Mouse (Mus musculus): ENCODE data around the gene Zfp385b.

The Zfp385b gene

GRCm38 (mm10) chr2:77461413-77461812, 358.0 kb downstream of the Zfp385b start:
- in situ Hi-C loops (cut with MseI, MboI) = no loop called here

DNA sequence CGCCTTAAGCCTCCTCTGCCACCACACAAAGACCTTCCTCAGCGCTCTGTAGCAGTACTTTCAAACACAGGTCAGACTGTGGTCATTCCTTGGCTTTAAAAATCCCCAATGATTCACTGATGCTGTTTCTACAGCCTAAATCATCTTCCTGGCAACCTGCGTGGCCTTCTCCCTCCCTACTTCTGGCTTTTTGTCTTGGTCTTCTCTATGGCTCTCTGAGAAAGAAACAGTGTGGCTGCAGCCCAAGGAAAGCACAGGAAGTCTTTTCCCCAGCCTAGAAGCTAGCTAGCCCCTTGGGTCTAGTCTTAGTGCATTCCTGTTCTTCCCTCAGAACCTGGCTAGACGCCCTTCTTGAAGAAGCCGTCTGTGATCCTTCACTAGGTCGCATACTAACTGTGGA, 359.4 kb downstream of the Zfp385b start:
- in situ Hi-C loops (cut with MseI, MboI) = no loop called here

GRCm38 (mm10) chr2:77458431-77458830, 361.0 kb downstream of the Zfp385b start:
- in situ Hi-C loops (cut with MseI, MboI) = loop anchor here in 1 of 2 experiments (10.0 kb wide), 1 partner anchor 246 kb away; no protein-coding TSS in a partner anchor

DNA sequence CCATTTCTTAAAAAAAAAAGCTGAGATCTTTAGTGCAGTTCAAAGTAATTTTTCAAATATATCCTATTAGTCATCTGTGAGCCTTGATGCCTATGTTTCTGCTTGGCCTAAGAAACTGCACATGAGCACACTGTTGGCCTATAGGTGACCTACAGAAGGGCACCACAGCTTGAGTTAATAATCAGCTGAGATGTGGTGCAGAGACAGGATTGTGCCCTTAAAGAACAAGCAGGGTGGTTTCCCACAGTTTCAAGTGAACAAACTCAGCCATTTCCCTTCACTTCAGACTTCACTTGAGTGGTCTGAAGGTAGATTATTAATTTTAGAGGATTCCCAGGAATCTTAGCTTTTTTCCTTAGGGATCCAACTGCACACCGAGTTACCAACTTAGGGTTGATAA, 362.3 kb downstream of the Zfp385b start:
- in situ Hi-C loops (cut with MseI, MboI) = loop anchor here in 1 of 2 experiments (10.0 kb wide), 1 partner anchor 248 kb away; no protein-coding TSS in a partner anchor

- in situ Hi-C loops (cut with MseI, MboI) = loop anchor here in 1 of 2 experiments (10.0 kb wide), 1 partner anchor 248 kb away; no protein-coding TSS in a partner anchor
Measured at GRCm38 (mm10) chr2:77456602-77457001, 362.8 kb downstream of the Zfp385b start.

DNA sequence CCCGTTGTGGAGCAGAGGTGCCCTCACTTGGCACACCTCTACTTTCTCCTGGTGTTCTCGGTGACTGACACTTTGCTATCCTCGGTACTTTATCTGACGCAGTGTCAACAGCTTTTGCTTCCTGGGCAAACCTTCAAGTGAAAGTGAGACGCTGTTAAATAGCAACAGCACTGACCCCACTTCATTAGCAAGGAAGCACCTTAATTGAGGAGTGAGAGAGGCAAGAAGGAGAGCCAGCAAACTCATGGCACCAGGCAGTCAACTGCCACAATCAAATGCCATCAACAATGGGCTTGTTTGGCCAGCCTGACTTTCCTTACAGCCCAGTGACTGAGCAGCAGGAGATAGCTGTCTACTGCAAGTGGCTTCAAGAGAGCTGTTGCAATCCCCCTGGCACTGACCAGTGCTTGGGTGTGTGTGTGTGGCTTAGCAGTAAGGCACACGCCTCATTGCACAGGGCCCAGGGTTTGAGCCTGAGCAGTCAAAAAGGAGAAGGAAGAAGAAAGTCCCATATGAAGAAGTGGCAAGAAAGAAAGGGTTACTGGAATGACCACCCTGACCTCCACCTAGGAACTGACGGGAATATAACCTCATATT, 365.0 kb downstream of the Zfp385b start:
- in situ Hi-C loops (cut with MseI, MboI) = loop anchor here in 1 of 2 experiments (10.0 kb wide), 1 partner anchor 250 kb away; no protein-coding TSS in a partner anchor

GRCm38 (mm10) chr2:77453786-77454185, 365.7 kb downstream of the Zfp385b start:
- in situ Hi-C loops (cut with MseI, MboI) = loop anchor here in 1 of 2 experiments (10.0 kb wide), 1 partner anchor 251 kb away; no protein-coding TSS in a partner anchor

DNA sequence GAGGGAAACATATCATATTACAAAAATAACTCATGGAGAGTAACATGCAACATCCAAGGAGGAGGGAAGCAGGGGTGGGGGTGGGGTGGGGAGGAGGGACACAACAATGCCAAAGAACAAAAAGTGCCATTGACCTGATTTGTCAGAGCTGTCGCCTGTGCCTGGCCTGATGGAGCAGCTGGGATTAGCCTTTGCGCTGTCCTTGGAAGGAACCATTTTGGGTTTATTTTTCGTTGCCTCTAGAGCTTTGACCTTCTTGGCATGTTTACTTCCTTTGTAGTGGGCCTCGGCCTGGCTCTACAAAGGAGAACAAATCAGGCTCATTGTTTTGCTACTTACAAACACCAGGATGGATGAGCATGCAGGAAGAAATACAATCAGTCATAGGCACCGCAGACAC, 369.4 kb downstream of the Zfp385b start:
- in situ Hi-C loops (cut with MseI, MboI) = loop anchor here in 1 of 2 experiments (10.0 kb wide), 1 partner anchor 255 kb away; no protein-coding TSS in a partner anchor

GRCm38 (mm10) chr2:77448951-77449480, 370.4 kb downstream of the Zfp385b start:
- in situ Hi-C loops (cut with MseI, MboI) = no loop called here

GRCm38 (mm10) chr2:77444282-77444681, 375.2 kb downstream of the Zfp385b start:
- in situ Hi-C loops (cut with MseI, MboI) = no loop called here

DNA sequence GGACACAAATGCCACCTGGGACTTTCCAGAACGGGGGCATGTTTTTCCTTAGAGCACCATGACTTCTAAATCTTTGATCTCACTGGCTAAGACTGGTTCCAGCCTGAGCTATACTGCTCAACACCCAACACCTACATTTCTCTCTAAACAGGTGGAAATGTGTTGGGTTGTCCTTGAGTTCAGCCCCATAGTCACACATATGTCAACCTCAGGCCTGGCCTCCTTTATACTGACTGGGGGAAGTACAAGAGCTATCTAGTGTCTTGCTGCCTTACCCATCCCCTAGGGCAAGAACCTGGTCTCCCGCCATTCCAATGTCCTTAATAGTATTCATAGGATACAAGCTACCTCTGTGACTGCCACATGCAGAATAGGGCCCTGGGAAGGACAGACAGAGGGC, 378.8 kb downstream of the Zfp385b start:
- in situ Hi-C loops (cut with MseI, MboI) = no loop called here

DNA sequence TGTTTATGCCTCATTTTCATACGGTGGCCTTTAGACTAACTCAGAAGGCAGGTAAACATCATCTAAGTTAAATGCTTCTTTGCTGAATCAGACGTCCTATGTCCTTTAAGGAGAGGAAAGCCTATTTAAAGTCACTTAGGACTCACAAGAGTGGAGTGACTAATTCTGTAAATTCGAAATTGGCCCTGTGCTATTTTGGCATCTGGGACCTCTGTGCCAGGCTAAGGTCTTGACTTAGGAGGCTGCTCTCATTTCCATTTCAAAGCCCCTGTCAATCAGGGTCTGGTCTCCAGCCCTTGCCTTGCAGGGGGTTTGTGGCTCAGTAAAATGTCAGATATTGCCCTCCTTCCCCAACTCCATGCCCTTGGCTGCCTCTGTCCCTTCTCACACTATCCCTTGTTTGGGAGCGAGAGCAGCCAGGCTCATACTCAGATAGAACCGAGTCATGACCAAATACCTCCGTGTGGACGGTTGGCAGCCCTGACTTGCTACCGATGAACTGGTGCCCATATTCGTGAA, 383.1 kb downstream of the Zfp385b start:
- in situ Hi-C loops (cut with MseI, MboI) = no loop called here

- in situ Hi-C loops (cut with MseI, MboI) = no loop called here
Measured at GRCm38 (mm10) chr2:77419476-77419875, 400.0 kb downstream of the Zfp385b start.

DNA sequence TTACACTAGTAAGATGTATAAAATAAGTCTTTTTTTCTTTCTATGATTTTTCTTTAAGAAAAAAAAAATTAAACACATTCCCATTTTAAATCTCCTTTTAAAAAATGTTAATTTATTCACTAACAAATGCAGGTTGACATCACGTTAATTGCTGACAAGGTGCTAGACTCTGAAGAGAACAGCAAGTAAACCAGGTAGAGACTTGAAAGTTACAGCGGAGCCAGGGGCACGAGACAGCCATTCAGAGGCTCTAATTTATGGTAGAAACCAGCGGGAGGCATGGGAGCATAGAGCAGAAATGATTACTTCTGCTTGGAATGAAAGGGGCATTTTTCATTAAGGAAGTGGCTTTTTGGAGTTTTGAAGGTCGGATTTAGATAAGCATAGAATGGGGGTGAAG, 401.4 kb downstream of the Zfp385b start:
- in situ Hi-C loops (cut with MseI, MboI) = no loop called here

DNA sequence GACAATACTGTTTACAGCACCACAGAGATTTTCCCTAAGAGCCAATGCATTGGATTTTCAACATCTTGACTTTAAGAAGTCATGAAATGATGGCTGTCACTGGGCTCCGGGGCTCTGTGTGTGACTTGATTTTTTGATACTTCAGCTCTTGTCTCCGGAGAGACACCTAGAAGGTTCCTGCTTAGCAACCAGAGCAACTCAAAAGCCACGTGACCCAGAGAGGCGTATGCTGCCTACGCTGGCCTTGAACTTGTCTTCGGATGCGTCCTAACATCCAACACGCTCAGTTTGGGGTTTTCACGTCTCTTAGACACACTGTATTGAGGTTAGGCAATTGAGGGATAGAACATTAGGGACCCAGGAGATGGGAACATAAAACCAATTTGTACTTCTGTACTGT, 407.3 kb downstream of the Zfp385b start:
- in situ Hi-C loops (cut with MseI, MboI) = no loop called here

DNA sequence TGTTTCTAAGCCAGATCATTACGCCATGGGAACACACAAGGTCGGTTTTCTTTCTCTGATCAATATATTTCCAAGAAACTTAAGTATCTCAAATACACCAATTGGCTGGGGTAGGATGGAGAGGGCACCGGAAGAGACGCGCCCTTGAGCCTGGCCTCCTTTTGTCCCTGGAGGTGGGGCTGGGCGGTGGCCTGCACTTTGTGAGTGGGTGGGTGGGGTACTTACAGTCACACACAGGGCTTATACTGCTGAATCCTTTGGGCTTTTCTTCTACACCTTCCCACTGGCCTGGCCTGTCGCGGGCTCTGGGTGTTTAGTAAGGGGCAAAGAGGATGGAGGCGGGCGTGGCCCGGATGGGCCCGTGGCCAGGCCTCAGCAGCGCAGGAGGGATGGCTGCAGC, 407.8 kb downstream of the Zfp385b start:
- in situ Hi-C loops (cut with MseI, MboI) = no loop called here

DNA sequence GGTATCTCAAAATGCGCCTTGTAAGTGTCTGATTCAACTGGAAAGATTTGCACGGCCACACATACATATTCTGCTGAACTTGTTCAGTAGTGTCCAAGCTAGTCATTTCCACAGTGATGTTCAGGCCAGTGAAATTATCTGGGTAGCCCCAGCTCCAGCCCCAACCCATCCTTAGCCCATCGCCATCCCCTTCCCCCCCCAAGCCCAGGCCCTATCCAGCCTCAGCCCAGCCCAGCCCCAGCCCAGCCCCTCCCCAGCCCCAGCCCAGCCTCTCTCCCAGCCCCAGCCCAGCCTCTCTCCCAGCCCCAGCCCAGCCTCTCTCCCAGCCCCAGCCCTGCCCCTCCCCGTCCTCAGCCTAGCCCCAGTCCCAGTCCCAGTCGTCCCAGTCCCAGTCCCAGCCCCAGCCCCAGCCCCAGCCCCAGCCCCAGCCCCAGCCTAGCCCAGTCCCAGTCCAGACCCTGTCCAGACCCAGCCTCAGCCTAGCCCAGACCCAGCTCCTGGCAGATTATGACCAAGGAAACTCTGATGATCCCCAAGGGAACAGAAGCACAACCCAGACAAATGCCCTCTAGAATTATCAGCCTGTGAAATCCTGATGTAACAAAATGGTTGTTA, 409.8 kb downstream of the Zfp385b start:
- in situ Hi-C loops (cut with MseI, MboI) = no loop called here

- in situ Hi-C loops (cut with MseI, MboI) = no loop called here
Measured at GRCm38 (mm10) chr2:77408972-77409371, 410.5 kb downstream of the Zfp385b start.

- in situ Hi-C loops (cut with MseI, MboI) = no loop called here
Measured at GRCm38 (mm10) chr2:77402329-77402728, 417.1 kb downstream of the Zfp385b start.

DNA sequence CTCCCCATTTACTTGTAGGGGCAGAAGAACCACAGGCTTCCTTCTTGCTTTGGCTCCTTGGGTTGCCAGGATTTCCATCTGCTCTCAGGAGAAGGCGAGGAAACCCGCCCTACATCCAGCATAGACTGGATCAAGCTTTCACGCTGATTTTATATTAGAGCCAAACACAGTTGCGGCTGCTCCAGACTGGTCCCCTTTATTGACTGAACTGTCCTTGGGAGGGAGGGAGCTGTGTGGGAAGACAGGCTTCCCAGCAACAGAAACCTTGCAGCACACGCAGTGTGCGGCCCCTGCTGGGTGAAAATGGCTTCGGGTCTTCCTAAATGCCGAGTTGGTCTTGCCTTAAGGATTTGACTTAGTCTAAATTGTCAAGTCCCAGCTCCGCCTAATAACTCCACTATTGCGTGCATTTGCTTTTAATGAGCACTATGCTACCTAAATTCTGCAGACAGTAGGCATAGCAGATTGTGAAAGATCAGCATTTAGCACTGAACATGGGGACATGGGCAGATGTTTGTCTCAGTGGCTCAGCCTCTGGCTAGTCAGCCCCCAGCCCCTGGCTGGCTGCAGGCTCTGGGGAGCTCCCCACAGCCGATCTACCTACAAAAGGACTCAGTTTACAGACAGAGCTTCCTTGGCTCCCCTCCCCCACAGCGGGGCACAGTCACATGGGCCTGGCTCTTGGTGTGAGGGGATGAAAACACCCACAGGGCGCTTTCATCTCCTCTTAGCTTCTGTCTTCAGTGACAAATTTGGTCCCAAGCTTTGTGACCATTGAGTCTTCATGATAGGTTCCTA, 417.8 kb downstream of the Zfp385b start:
- in situ Hi-C loops (cut with MseI, MboI) = no loop called here

DNA sequence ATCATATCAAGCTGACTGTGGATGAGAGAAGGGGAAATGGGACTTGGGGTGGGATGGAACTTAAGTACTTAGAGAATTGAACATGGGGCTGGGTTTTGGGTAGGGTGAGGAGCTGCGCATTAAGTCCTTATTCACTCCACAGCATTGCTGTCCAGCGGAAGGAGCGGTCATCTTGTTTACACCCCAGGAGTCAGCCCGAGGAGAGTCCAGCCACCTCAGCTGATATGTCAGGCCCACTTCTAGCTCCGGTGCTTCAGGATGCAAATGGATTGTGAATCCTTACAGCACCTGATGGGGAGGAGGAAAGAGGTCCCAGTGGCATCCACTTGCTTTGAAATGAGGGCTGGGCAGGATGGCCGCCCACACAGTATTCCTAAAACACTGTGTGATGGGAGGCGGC, 425.6 kb downstream of the Zfp385b start:
- in situ Hi-C loops (cut with MseI, MboI) = no loop called here

DNA sequence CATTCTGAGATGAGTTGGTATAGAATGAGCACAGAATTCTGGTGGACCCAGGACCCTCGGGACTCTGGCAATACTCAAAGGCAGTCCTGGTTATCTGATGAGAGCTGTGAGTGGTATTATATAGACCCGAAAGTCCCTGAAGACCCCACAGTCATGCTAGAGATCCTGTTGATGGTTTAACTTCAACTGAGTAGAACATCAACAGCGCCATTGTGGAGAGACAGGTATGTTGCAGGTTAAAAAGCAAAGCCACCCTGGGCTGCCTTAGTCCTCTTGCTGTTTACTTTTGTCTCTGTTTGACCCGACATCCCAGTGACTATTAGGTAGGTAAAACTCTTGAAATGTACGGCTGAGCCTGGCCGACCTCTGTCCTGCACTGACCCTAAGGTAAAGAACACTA, 431.3 kb downstream of the Zfp385b start:
- in situ Hi-C loops (cut with MseI, MboI) = loop anchor here (5.0 to 10.0 kb wide), 2 partner anchors 317 to 319 kb away; no protein-coding TSS in a partner anchor
